Mouse (Mus musculus) kidney, adult 10 weeks (tissue): ENCODE results near the gene Mef2b. TPM values are rescaled to one million over a fixed set of nuclear protein-coding genes. Genes with fewer than 3 reads are reported as not detected.

Experiments used
- polyA plus RNA-seq: library from polyadenylated mRNA; stranded (reverse); fragments of 350-450 nt; fragmentation: Illumina TruSeq; extraction: RNeasy Lipid Tissue Mini Kit (QIAGEN cat#74804); gene quantifications from one replicate; pipeline ENCODE4 v1.2.3, GENCODE M21; 2014; ENCODE audit warnings: low read depth, low replicate concordance

The Mef2b gene
- not detected for polyA plus RNA-seq

GRCm38 (mm10) chr8:70139026-70139857 lies at the start of gene Mef2b, which contains the start of the genes Rfxank and Borcs8:
Gene Mef2b, plus strand, starts transcription at chr8:70139711.
Gene Rfxank, minus strand, starts transcription at chr8:70139154.
Gene Borcs8, plus strand, starts transcription at chr8:70139499.

GRCm38 (mm10) chr8:70120667-70121066 lies 18.8 kb upstream of the Mef2b start, which contains the start of gene Ncan:
Gene Ncan, minus strand, starts transcription at chr8:70120873.

GRCm38 (mm10) chr8:70131166-70131883 lies 8.2 kb upstream of the Mef2b start, which contains the start of gene Nr2c2ap:
Gene Nr2c2ap, plus strand, starts transcription at chr8:70131333.

GRCm38 (mm10) chr8:70172043-70172681 lies 32.7 kb downstream of the Mef2b start, which contains the start of gene Tmem161a:
Gene Tmem161a, plus strand, starts transcription at chr8:70172356.

GRCm38 (mm10) chr8:70212112-70213055 lies 72.9 kb downstream of the Mef2b start, which contains the start of gene Slc25a42:
Gene Slc25a42, minus strand, starts transcription at chr8:70212305.

Other genes with a start within 250 kb of the Mef2b start
- not detected for gene Tssk6, start 237.5 kb upstream of the Mef2b start, polyA plus RNA-seq
- 1.2 TPM for gene Ndufa13, start 237.2 kb upstream of the Mef2b start, polyA plus RNA-seq
- gene Yjefn3, start 237.0 kb upstream of the Mef2b start, polyA plus RNA-seq = not detected
- gene Gatad2a, start 143.3 kb upstream of the Mef2b start, polyA plus RNA-seq = 5.7 TPM
- 7.8 TPM for gene Mau2, start 97.0 kb upstream of the Mef2b start, polyA plus RNA-seq
- gene Sugp1, start 96.9 kb upstream of the Mef2b start, polyA plus RNA-seq = 4.8 TPM
- gene Tm6sf2, start 66.8 kb upstream of the Mef2b start, polyA plus RNA-seq = 2.3 TPM
- not detected for gene Hapln4, start 56.3 kb upstream of the Mef2b start, polyA plus RNA-seq
- gene Ncan, start 18.8 kb upstream of the Mef2b start, polyA plus RNA-seq = not detected
- 1.2 TPM for gene Nr2c2ap, start 8.4 kb upstream of the Mef2b start, polyA plus RNA-seq
- gene Rfxank, start 557 bp upstream of the Mef2b start, polyA plus RNA-seq = 0.81 TPM
- gene Borcs8, start 212 bp upstream of the Mef2b start, polyA plus RNA-seq = 9.1 TPM
- gene Tmem161a, start 32.6 kb downstream of the Mef2b start, polyA plus RNA-seq = 4.8 TPM
- gene Slc25a42, start 72.6 kb downstream of the Mef2b start, polyA plus RNA-seq = 4.1 TPM
- gene Sugp2, start 94.5 kb downstream of the Mef2b start, polyA plus RNA-seq = 3.2 TPM
- gene Armc6, start 94.8 kb downstream of the Mef2b start, polyA plus RNA-seq = 0.93 TPM
- not detected for gene Homer3, start 143.1 kb downstream of the Mef2b start, polyA plus RNA-seq
- gene Ddx49, start 162.8 kb downstream of the Mef2b start, polyA plus RNA-seq = 2.9 TPM
- gene Cope, start 162.8 kb downstream of the Mef2b start, polyA plus RNA-seq = 0.65 TPM
- not detected for gene Cers1, start 176.1 kb downstream of the Mef2b start, polyA plus RNA-seq
- not detected for gene Gdf1, start 190.1 kb downstream of the Mef2b start, polyA plus RNA-seq
- 1.9 TPM for gene Upf1, start 213.6 kb downstream of the Mef2b start, polyA plus RNA-seq
- gene Comp, start 233.8 kb downstream of the Mef2b start, polyA plus RNA-seq = not detected